Mouse (Mus musculus) limb, embryonic 13.5 days (tissue): ENCODE measurements around the gene Smc3. TPM values are rescaled to one million over a fixed set of nuclear protein-coding genes. Genes with fewer than 3 reads are reported as not detected.

Experiments used
- ATAC-seq: fragments of 200-750 bp; cut with Nextera tagmentation; 2 replicates; pipeline ENCODE4 v1.8.0; 2017; ENCODE audit warnings: low read depth, moderate number of reproducible peaks, moderate TSS enrichment; ENCODE audit not compliant: low FRiP score
- H3K27ac ChIP-seq: fragments of 300-500 bp; sonication (generic); 2 replicates; pipeline ENCODE4 v1.5.1; 2015; ENCODE audit warnings: inconsistent platforms, mild to moderate bottlenecking, moderate library complexity
- H3K27me3 ChIP-seq: fragments of 300-500 bp; sonication (generic); 2 replicates; pipeline ENCODE4 v1.6.1; 2015; ENCODE audit warnings: mild to moderate bottlenecking, inconsistent platforms
- H3K36me3 ChIP-seq: fragments of 300-500 bp; sonication (generic); 2 replicates; pipeline ENCODE4 v1.6.1; 2015; ENCODE audit warnings: inconsistent platforms, mild to moderate bottlenecking, moderate library complexity
- H3K4me1 ChIP-seq: fragments of 300-500 bp; sonication (generic); 2 replicates; pipeline ENCODE4 v1.6.1; 2015; ENCODE audit warnings: inconsistent platforms
- H3K4me2 ChIP-seq: fragments of 300-500 bp; sonication (generic); replicated peaks from 2 replicates; pipeline ENCODE4 v1.6.1; 2015; ENCODE audit warnings: inconsistent platforms, mild to moderate bottlenecking, moderate library complexity
- H3K4me3 ChIP-seq: fragments of 300-500 bp; sonication (generic); 2 replicates; pipeline ENCODE4 v1.5.1; 2015; ENCODE audit warnings: moderate library complexity, mild to moderate bottlenecking, inconsistent platforms
- H3K9ac ChIP-seq: fragments of 300-500 bp; sonication (generic); 2 replicates; pipeline ENCODE4 v1.6.1; 2015; ENCODE audit warnings: mild to moderate bottlenecking, inconsistent platforms
- H3K9me3 ChIP-seq: fragments of 300-500 bp; sonication (generic); 2 replicates; pipeline ENCODE4 v1.6.1; 2016; ENCODE audit warnings: inconsistent platforms
- WGBS: fragments of 180-500 bp; shearing (Covaris S2); methylation state at CpG from one replicate; pipeline ENCODE4 v1.1.7; 2015; 5-methylcytosine and 5-hydroxymethylcytosine counted together
- polyA plus RNA-seq: library from polyadenylated mRNA; unstranded; fragments of >200 nt; fragmentation: Nextera tagmentation; extraction: Ambion mirVana; gene quantifications from 2 replicates; pipeline ENCODE4 v1.2.1, GENCODE M21; 2015

The Smc3 gene
- polyA plus RNA-seq, 1 experiment from 2014 or later, result 79.1 TPM

DNA sequence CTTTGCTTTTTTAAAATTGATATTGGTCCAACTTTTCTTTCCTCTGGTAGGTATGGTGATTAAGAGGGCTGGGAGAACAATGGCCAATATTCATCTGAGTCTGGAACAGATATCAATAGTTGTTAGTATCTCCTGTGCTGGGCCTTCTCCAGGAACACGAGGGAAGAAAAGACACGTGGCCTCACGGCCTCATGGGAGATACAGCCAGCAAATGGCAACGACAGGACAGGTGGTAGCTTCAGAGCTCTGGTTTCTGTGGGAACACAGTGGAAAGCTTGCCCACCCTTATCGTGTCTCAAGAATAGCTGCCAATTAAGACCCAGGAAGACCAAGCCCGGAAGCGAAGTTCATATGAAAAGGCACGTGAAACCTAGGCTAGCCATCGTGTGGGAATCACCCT, 64.6 kb downstream of the Smc3 start:
- H3K4me1 ChIP-seq, result peaks cover 7% of the 10 kb centered on the region
- no peak for ATAC-seq
- H3K36me3 ChIP-seq, result no peaks in the 10 kb centered on the region
- H3K9ac ChIP-seq, result no peak overlapping the region
- H3K4me2 ChIP-seq, result no peak overlapping the region
- peaks cover 29% of the 10 kb centered on the region for H3K27me3 ChIP-seq
- H3K27ac ChIP-seq, result no peak overlapping the region
- H3K9me3 ChIP-seq, result no peaks in the 10 kb centered on the region
- no peak overlapping the region for H3K4me3 ChIP-seq
- WGBS, result 91% methylated on average over 9 of the region's 9 CpGs

DNA sequence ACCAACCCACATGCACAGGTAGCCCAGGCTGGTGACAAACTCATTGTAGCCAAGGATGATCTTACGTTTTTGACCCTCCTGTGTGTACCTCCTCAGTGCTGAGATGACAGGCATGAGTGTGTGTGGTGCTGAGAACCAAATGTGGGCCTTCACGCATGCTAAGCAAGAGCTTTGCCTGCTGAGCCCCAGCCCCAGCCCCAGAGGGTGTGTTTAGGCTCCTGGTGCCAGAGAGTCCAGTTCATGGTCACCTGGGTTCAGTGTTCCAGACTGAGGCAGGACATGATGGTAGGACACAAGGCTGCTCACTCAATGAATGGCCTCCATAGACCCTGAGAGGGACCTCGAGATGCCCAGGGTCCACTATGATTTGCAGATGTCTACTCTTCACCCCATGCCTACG, 65.2 kb downstream of the Smc3 start:
- no peaks in the 10 kb centered on the region for H3K36me3 ChIP-seq
- WGBS, result 91% methylated on average over 4 of the region's 4 CpGs

DNA sequence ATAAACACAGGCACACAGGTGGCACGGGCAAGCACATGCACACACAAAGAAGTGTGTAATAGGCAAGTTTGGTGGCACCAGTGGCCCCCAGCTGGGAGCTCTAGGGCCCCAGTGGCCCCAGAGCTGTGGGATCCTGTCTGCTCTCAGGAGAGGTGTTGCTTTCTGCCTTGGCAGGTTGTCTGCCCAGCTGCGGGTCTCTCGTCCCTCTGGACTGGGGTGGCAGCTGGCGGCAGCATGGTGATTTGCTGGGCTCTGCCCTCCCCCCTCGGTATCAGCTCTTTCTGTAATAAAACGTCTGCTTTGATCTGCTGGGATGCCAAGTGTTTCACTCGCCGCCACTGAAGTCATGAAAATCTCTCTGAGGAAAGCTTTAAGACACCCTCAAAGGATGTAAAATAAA, 66.5 kb downstream of the Smc3 start:
- no peak overlapping the region for H3K4me2 ChIP-seq
- no peak overlapping the region for H3K4me3 ChIP-seq
- H3K27ac ChIP-seq, result no peak overlapping the region
- H3K4me1 ChIP-seq, result peaks cover 18% of the 10 kb centered on the region
- WGBS, result 11% methylated on average over 8 of the region's 8 CpGs
- no peaks in the 10 kb centered on the region for H3K9me3 ChIP-seq
- H3K36me3 ChIP-seq, result no peaks in the 10 kb centered on the region
- H3K27me3 ChIP-seq, result peaks cover 36% of the 10 kb centered on the region
- no peak for ATAC-seq
- no peak overlapping the region for H3K9ac ChIP-seq

More for the DNA sequence above, 65.2 kb downstream of the Smc3 start:
- peaks cover 10% of the 10 kb centered on the region for H3K4me1 ChIP-seq
- no peaks in the 10 kb centered on the region for H3K9me3 ChIP-seq
- H3K4me2 ChIP-seq, result no peak overlapping the region
- peaks cover 30% of the 10 kb centered on the region for H3K27me3 ChIP-seq
- H3K27ac ChIP-seq, result no peak overlapping the region
- no peak overlapping the region for H3K4me3 ChIP-seq
- ATAC-seq, result no peak
- H3K9ac ChIP-seq, result no peak overlapping the region

DNA sequence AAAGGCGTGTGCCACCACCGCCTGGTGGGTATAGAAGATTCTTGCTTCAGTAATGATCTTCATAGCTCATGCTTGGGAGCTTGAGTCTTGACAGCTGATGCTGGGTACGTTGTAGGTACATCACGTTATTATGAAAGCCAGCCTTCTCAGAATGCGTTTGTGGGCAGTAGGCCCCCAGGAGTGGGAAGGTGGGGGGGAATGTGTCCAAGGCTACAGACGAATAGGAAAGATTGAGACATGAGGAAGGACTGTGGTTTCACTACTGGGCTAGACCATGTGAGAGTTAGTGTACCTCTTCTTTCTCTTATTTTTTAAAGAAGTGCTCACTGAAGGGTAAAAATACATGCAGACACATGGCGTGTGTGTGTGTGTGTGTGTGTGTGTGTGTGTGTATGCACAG, 68.6 kb downstream of the Smc3 start:
- H3K9me3 ChIP-seq, result no peaks in the 10 kb centered on the region
- 91% methylated on average over 7 of the region's 7 CpGs for WGBS

DNA sequence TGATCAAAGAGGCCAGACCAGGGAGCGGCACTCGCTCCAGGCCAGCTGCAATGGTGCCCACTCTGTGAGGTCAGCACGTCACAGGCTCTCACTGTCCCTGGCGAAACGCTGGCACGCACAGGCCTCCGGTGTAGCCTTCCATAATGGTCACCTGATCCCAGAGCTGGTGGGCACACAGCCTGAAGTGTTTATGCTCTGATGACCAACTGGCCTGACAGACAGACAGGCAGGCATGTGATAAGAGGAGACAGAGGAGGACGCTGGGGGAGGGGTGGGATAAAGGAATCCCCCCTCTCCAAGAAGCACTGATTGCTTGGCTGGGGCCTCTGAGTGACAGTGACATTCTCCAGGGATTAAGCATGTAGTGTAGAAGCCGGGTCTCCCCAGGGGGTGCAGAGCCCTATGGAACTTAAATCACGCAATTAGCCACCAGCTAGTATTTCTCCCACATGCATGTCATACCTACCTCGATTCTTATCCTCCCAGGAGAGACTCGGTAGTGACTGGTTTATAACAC, 70.5 kb downstream of the Smc3 start:
- Histone ChIP-seq H3K27me3 (peaks cover 70% of the 10 kb centered on the region), H3K36me3 (no peaks in the 10 kb centered on the region), H3K9me3 (no peaks in the 10 kb centered on the region), H3K4me3 (no peak overlapping the region), H3K27ac (no peak overlapping the region), H3K9ac (no peak overlapping the region), H3K4me1 (peaks cover 18% of the 10 kb centered on the region), H3K4me2 (no peak overlapping the region)
- ATAC-seq, result peak; percentile 80
- WGBS, result 18% methylated on average over 12 of the region's 12 CpGs

More for the DNA sequence above, 68.6 kb downstream of the Smc3 start:
- Histone ChIP-seq H3K36me3 (no peaks in the 10 kb centered on the region), H3K27ac (no peak overlapping the region), H3K4me3 (no peak overlapping the region), H3K27me3 (peaks cover 51% of the 10 kb centered on the region), H3K4me2 (no peak overlapping the region), H3K9ac (no peak overlapping the region), H3K4me1 (peaks cover 18% of the 10 kb centered on the region)
- ATAC-seq, result no peak

DNA sequence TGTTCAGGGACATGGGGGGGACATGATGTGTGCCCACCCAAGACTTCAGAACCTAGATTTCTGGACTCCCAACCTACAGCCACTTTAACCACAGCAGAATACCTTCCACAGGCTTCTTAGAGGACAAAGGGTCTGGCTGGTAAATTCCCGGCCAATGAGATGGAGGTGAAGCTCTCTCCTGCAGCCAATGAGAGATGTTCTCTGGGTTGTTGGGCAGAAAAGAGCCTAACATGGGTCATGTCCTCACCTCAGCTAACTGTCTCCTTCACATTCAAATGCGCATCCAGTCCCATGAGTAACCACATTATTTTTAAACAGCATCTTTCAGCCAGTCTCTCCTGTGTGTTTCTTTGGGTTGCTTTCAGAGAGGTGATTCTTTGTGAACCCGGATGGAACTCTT, 71.2 kb downstream of the Smc3 start:
- Histone ChIP-seq H3K4me2 (no peak overlapping the region), H3K36me3 (no peaks in the 10 kb centered on the region), H3K27ac (no peak overlapping the region), H3K9ac (no peak overlapping the region), H3K9me3 (no peaks in the 10 kb centered on the region), H3K27me3 (peaks cover 76% of the 10 kb centered on the region), H3K4me3 (no peak overlapping the region), H3K4me1 (peaks cover 21% of the 10 kb centered on the region)
- no peak for ATAC-seq
- WGBS, result 63% methylated on average over 3 of the region's 3 CpGs

DNA sequence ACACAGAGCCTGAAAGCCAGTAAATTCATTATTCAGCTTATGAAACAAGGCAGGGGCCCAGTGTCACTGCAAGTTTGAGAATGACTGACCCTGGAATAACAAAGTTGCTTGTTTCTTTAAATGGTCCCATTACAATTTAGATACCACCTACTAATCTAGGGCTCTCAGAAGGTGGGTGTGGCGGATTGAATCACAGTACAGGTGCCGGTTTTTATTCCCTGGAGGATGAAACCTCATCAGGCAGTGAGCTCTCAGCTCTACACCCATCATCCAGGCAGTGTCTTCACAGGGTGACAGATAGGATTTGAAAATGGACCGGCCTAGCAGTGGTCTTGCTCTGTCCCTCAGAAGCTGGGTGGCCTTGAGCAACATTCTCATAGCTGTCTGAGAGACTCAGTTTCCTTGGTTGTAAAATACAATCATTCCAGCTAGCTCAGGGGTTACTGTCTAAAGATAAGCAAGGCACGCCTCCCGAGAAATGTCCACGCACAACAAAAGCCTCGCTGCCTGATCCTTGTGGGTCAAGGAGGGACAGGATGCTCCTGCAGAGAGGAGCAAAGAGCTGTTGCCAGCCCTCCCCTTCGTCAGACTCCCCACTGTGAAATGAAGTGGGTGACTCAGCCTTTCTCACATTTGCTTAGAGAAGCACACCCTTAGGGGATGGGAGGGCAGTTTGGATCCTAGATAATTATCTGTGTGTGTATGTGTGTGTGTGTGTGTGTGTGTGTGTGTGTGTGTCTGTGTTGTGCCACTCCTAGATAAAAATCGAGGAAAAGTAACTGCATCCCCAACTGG, 74.1 kb downstream of the Smc3 start:
- peaks cover 92% of the 10 kb centered on the region for H3K27me3 ChIP-seq
- H3K9ac ChIP-seq, result no peak overlapping the region
- H3K27ac ChIP-seq, result no peak overlapping the region
- H3K4me2 ChIP-seq, result no peak overlapping the region
- H3K4me3 ChIP-seq, result no peak overlapping the region
- peaks cover 32% of the 10 kb centered on the region for H3K4me1 ChIP-seq
- WGBS, result 39% methylated on average over 9 of the region's 9 CpGs
- no peak for ATAC-seq
- H3K36me3 ChIP-seq, result no peaks in the 10 kb centered on the region
- no peaks in the 10 kb centered on the region for H3K9me3 ChIP-seq

DNA sequence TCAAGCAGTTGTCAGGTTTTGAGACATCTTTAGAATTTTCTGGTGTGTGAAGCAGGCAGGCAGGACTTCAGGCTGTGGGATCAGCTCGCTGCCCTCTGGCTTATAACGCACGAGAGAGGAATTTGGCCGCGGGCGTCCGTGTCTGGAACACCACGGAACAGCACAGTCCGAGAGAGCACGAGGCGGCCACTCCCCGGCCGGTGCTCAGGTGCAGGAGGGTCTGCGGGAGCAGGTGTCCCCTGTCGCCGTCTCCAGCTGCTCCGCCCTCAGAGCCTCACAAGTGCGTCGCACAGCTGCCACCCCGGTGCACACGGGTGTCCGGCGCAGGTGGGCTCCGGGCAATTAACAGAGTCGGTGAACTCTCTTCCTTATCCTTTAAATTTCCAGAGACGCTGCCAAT, 76.0 kb downstream of the Smc3 start:
- peak overlapping the region; percentile 100 for H3K4me2 ChIP-seq
- peaks cover 22% of the 10 kb centered on the region for H3K4me1 ChIP-seq
- H3K9me3 ChIP-seq, result no peaks in the 10 kb centered on the region
- H3K36me3 ChIP-seq, result no peaks in the 10 kb centered on the region
- peaks cover 88% of the 10 kb centered on the region for H3K27me3 ChIP-seq
- ATAC-seq, result peak; percentile 62; the same call in 1 of the 2 replicates
- H3K4me3 ChIP-seq, result peak overlapping the region; percentile 66
- no peak overlapping the region for H3K27ac ChIP-seq
- WGBS, result under 1% methylated on average over 26 of the region's 26 CpGs
- no peak overlapping the region for H3K9ac ChIP-seq

DNA sequence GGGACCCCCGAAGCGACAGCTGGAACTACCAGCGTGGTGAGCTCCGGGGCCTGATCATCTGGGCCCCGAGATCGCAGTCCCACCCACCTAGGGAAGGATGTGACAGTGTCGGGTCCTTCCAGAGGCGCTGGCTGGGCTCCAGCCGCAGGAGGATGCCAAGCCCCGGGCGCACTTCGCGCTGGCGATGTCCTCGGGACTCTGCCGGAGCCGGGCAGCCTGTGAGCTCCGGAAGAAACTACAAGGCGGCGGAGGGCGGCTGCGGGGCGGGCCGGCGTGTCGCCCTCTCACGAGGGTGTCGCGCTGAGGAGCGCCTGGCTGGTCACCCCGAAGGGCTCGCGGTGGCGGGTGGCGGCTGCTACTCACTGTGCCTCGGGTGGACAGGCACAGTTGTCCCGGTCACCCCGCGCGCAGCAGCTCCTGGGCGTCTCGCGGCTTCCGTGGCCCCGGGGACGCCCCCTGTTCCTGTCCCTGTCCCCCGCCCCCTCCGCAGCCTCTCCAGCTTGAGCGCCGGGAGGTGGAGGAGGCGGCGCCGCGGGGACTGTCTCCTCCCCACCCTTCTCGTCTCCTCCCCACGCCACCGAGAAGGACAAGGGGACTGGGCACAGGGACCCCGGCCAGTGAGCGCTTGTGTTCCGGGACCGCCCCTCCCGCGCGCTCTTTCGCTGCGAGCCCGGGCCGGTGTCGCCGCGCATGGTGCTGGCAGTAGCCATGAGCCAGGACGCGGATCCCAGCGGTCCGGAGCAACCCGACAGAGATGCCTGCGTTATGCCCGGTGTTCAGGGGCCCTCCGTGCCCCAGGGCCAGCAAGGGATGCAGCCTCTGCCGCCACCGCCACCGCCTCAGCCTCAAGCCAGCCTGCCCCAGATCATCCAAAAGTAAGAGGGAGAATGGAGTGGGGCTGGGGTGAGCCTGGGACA, 76.8 kb downstream of the Smc3 start, which contains the start of gene Rbm20:
Gene Rbm20 (plus strand): TSS at position 589 of the 917 bp plus-strand sequence.
- Histone ChIP-seq H3K27ac (no peak within 1 kb of the TSS), H3K4me3 (peak within 1 kb of the TSS; percentile 66), H3K27me3 (peaks cover 86% of the 10 kb centered on the region), H3K9me3 (no peaks in the 10 kb centered on the region), H3K36me3 (no peaks in the 10 kb centered on the region), H3K4me2 (peak within 1 kb of the TSS; percentile 100), H3K4me1 (peaks cover 30% of the 10 kb centered on the region), H3K9ac (peak within 1 kb of the TSS; percentile 73)
- under 1% methylated on average over 81 of the region's 82 CpGs for WGBS
- peak; percentile 74 for ATAC-seq

DNA sequence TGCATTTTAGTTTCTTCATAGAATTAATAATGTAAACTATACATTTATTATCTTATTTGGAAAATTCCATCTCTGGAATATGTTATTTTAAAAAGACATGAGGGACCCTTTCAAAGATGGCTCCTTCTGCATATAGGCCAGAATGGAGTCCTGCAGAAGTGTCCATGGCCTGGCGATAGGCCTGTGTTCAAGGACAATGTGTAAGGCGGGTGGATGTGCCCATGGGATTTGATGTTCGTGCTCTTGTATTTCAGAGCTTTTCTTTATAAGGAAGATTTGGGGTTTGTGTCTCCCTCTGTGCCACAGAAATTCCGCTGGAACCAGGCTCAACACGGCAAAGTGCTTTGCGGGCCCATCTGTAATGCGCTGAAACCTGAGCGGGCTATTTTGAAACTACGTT, 79.0 kb downstream of the Smc3 start:
- H3K36me3 ChIP-seq, result no peaks in the 10 kb centered on the region
- WGBS, result 93% methylated on average over 9 of the region's 9 CpGs
- ATAC-seq, result no peak
- H3K4me1 ChIP-seq, result peaks cover 43% of the 10 kb centered on the region
- H3K27ac ChIP-seq, result no peak overlapping the region
- no peak overlapping the region for H3K4me3 ChIP-seq
- H3K9me3 ChIP-seq, result no peaks in the 10 kb centered on the region
- no peak overlapping the region for H3K9ac ChIP-seq
- no peak overlapping the region for H3K4me2 ChIP-seq
- peaks cover 91% of the 10 kb centered on the region for H3K27me3 ChIP-seq

DNA sequence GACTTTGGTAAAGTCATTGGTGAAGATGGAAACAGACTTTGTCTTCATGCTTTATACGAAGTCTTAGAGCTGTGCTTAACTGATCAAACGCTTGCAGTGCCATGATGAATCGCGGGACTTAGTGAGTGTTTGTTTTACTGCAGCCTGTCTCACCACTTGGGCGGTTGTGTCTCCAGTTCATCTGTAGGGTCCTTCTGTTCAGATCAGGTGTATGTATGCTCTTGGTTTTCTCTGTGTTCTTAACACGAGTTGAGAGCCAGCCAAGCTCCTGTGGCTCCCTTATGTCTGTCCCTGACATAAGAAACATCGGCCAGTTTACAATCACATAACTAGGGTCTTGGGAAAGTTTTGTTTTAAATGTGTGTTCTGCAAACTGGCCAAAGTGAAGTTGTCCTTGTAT, 79.8 kb downstream of the Smc3 start:
- no peak overlapping the region for H3K4me3 ChIP-seq
- ATAC-seq, result no peak
- no peak overlapping the region for H3K27ac ChIP-seq
- no peak overlapping the region for H3K9ac ChIP-seq
- no peak overlapping the region for H3K4me2 ChIP-seq
- WGBS, result 77% methylated on average over 7 of the region's 7 CpGs
- peaks cover 43% of the 10 kb centered on the region for H3K4me1 ChIP-seq
- no peaks in the 10 kb centered on the region for H3K9me3 ChIP-seq
- no peaks in the 10 kb centered on the region for H3K36me3 ChIP-seq
- peaks cover 89% of the 10 kb centered on the region for H3K27me3 ChIP-seq

DNA sequence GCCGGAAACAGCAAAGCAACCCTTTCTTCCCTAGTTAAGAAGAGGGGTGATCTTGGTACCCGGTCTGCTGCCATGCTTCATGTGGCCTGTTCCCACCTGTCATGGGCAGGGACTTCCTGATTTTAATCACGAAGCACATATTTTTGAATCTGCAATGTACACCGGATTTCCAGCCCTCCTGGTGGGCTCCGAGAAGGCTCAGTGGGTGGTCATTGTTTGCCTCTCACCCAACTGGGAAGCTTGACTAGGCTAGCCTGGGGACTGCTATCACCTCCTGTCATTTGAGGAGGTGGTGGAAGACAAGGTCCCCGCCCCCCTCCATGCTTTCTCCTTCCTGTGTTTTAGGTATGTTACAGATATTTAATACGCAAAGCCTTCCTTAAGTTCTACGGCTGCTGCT, 82.2 kb downstream of the Smc3 start:
- Histone ChIP-seq H3K27ac (no peak overlapping the region), H3K4me2 (peak overlapping the region; percentile 14; the same call in 1 of the 2 replicates), H3K4me1 (peaks cover 28% of the 10 kb centered on the region), H3K9me3 (no peaks in the 10 kb centered on the region), H3K27me3 (peaks cover 66% of the 10 kb centered on the region), H3K36me3 (no peaks in the 10 kb centered on the region), H3K4me3 (no peak overlapping the region), H3K9ac (no peak overlapping the region)
- WGBS, result 24% methylated on average over 8 of the region's 8 CpGs
- no peak for ATAC-seq
